Mouse (Mus musculus): ENCODE measurements around the gene Nfkb2. TPM values are rescaled to one million over a fixed set of nuclear protein-coding genes. Genes with fewer than 3 reads are reported as not detected.

Gene Nfkb2
- polyA plus RNA-seq, 1 experiment from 2014 or later, result 6.8 TPM

- H3K4me1 ChIP-seq (ENCODE audit: control insufficient read depth, insufficient read depth, low read length), result peaks cover 9% of the 10 kb centered on the region; the same call in 1 of the 2 replicates
- H3K9me3 ChIP-seq (ENCODE audit: control insufficient read depth, low read length), result no peaks in the 10 kb centered on the region
- DNase-seq (ENCODE audit: low spot score) (peak; percentile 89), ATAC-seq (ENCODE audit: insufficient number of reproducible peaks, low FRiP score, low TSS enrichment, low read depth) (peak; percentile 36; the same call in 1 of the 2 replicates)
- peak overlapping the region; percentile 54 for H3K4me3 ChIP-seq (ENCODE audit: low read depth, low read length)
- H3K27ac ChIP-seq (replicated peaks; ENCODE audit: low read depth, low read length), result no peak overlapping the region
- H3K27me3 ChIP-seq (ENCODE audit: control insufficient read depth, insufficient read depth, low read length), result peaks cover 13% of the 10 kb centered on the region; the same call in 1 of the 2 replicates
- H3K4me2 ChIP-seq (ENCODE audit: low read depth, severe bottlenecking), result peak overlapping the region; percentile 85
- WGBS, result under 1% methylated on average over 43 of the region's 43 CpGs
- H3K9ac ChIP-seq (ENCODE audit: low read length), result peak overlapping the region; percentile 56
- H3K36me3 ChIP-seq (ENCODE audit: control insufficient read depth, insufficient read depth, low read length), result no peaks in the 10 kb centered on the region; the same call in 1 of the 2 replicates
Measured at GRCm38 (mm10) chr19:46305432-46306267, 1.5 kb downstream of the Nfkb2 start.

DNA sequence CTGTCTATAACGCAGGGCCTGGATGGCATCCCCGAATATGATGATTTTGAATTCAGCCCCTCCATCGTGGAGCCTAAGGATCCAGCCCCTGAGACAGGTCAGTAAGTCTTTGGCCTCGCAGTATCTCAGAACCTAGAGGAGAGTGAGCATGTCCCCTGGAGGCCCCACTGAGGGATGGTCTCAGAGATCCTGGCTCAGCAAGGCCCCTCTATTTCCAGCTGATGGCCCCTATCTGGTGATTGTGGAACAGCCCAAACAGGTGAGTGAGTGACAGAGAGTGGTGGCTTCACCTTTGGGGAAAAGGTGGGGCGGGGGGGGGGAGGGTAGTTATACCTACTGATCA, 2.1 kb downstream of the Nfkb2 start:
- ATAC-seq (ENCODE audit: insufficient number of reproducible peaks, low FRiP score, low TSS enrichment, low read depth) (no peak), DNase-seq (ENCODE audit: low spot score) (no peak)
- peak overlapping the region; percentile 54 for H3K4me3 ChIP-seq (ENCODE audit: low read depth, low read length)
- H3K4me1 ChIP-seq (ENCODE audit: control insufficient read depth, insufficient read depth, low read length), result peaks cover 9% of the 10 kb centered on the region; the same call in 1 of the 2 replicates
- peak overlapping the region; percentile 85 for H3K4me2 ChIP-seq (ENCODE audit: low read depth, severe bottlenecking)
- peak overlapping the region; percentile 56; the same call in 1 of the 2 replicates for H3K9ac ChIP-seq (ENCODE audit: low read length)
- peaks cover 13% of the 10 kb centered on the region; the same call in 1 of the 2 replicates for H3K27me3 ChIP-seq (ENCODE audit: control insufficient read depth, insufficient read depth, low read length)
- WGBS, result 53% methylated on average over 5 of the region's 5 CpGs
- H3K27ac ChIP-seq (replicated peaks; ENCODE audit: low read depth, low read length), result no peak overlapping the region
- no peaks in the 10 kb centered on the region; the same call in 1 of the 2 replicates for H3K36me3 ChIP-seq (ENCODE audit: control insufficient read depth, insufficient read depth, low read length)
- H3K9me3 ChIP-seq (ENCODE audit: control insufficient read depth, low read length), result no peaks in the 10 kb centered on the region

DNA sequence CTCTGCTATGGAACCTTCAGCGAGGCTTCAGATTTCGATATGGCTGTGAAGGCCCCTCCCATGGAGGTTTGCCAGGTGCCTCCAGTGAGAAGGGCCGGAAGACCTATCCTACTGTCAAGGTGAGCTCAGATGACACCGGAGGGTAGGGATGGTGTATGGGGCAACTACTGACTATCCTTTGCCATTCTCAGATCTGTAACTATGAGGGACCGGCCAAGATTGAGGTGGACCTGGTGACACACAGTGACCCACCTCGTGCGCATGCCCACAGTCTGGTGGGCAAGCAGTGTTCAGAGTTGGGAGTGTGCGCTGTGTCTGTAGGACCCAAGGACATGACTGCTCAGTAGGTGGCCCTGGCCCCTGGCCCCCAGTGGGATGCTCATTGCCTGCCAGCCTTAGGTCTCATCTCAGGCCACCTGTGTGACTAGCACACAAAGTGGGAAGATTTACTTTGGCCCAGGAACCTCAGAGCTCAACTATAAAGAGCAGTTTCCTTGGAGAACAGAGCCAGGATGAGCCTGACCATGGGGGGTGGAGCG, 2.7 kb downstream of the Nfkb2 start:
- DNase-seq (ENCODE audit: low spot score), result no peak
- WGBS, result 94% methylated on average over 9 of the region's 9 CpGs
- H3K27me3 ChIP-seq (ENCODE audit: control insufficient read depth, insufficient read depth, low read length), result peaks cover 13% of the 10 kb centered on the region; the same call in 1 of the 2 replicates

DNA sequence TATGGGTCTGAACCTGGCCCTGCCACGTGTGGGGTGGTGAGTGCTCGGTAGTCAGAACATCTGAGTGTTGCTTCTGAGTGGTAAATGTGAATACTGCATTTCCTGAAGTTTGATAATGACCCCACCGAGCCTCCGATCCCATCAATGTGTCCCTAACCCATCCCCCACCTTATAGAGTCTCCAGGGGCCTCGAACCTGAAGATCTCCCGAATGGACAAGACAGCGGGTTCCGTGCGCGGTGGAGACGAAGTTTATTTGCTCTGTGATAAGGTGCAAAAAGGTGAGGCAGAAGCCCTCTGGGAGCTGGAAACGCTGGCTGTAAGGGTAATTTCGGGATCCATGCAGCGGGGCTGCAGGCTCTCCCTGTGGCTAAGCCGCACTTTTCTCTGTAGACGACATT, 3.7 kb downstream of the Nfkb2 start:
- 69% methylated on average over 16 of the region's 16 CpGs for WGBS
- Histone ChIP-seq H3K27ac (replicated peaks; ENCODE audit: low read depth, low read length) (no peak overlapping the region), H3K4me1 (ENCODE audit: control insufficient read depth, insufficient read depth, low read length) (peaks cover 9% of the 10 kb centered on the region; the same call in 1 of the 2 replicates), H3K9me3 (ENCODE audit: control insufficient read depth, low read length) (no peaks in the 10 kb centered on the region), H3K4me2 (ENCODE audit: low read depth, severe bottlenecking) (no peak overlapping the region), H3K27me3 (ENCODE audit: control insufficient read depth, insufficient read depth, low read length) (peaks cover 13% of the 10 kb centered on the region; the same call in 1 of the 2 replicates), H3K4me3 (ENCODE audit: low read depth, low read length) (no peak overlapping the region), H3K36me3 (ENCODE audit: control insufficient read depth, insufficient read depth, low read length) (no peaks in the 10 kb centered on the region; the same call in 1 of the 2 replicates), H3K9ac (ENCODE audit: low read length) (no peak overlapping the region)
- ATAC-seq (ENCODE audit: insufficient number of reproducible peaks, low FRiP score, low TSS enrichment, low read depth), result no peak
- DNase-seq (ENCODE audit: low spot score), result no peak

More for the DNA sequence above, 2.7 kb downstream of the Nfkb2 start:
- no peak overlapping the region for H3K9ac ChIP-seq (ENCODE audit: low read length)
- H3K36me3 ChIP-seq (ENCODE audit: control insufficient read depth, insufficient read depth, low read length), result no peaks in the 10 kb centered on the region; the same call in 1 of the 2 replicates
- H3K4me1 ChIP-seq (ENCODE audit: control insufficient read depth, insufficient read depth, low read length), result peaks cover 9% of the 10 kb centered on the region; the same call in 1 of the 2 replicates
- ATAC-seq (ENCODE audit: insufficient number of reproducible peaks, low FRiP score, low TSS enrichment, low read depth), result no peak
- H3K4me3 ChIP-seq (ENCODE audit: low read depth, low read length), result no peak overlapping the region
- H3K4me2 ChIP-seq (ENCODE audit: low read depth, severe bottlenecking), result no peak overlapping the region
- H3K9me3 ChIP-seq (ENCODE audit: control insufficient read depth, low read length), result no peaks in the 10 kb centered on the region
- no peak overlapping the region for H3K27ac ChIP-seq (replicated peaks; ENCODE audit: low read depth, low read length)

DNA sequence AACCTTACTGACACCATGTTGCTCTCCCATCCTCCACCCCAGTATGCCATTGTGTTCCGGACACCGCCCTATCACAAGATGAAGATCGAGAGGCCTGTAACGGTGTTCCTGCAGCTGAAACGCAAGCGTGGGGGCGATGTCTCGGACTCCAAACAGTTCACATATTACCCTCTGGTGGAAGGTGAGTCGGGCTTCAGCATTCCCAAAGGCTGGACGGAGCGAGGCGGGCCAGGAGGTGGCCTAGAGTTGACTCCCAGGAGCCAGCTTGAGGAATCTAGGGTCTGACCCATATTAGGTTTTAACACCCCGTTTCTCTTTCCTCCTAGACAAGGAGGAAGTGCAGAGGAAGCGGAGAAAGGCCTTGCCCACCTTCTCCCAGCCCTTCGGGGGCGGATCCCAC, 4.2 kb downstream of the Nfkb2 start:
- Histone ChIP-seq H3K27me3 (ENCODE audit: control insufficient read depth, insufficient read depth, low read length) (peaks cover 16% of the 10 kb centered on the region; the same call in 1 of the 2 replicates), H3K27ac (replicated peaks; ENCODE audit: low read depth, low read length) (no peak overlapping the region), H3K4me3 (ENCODE audit: low read depth, low read length) (no peak overlapping the region), H3K9me3 (ENCODE audit: control insufficient read depth, low read length) (no peaks in the 10 kb centered on the region), H3K4me2 (ENCODE audit: low read depth, severe bottlenecking) (peak overlapping the region; percentile 74; the same call in 1 of the 2 replicates), H3K4me1 (ENCODE audit: control insufficient read depth, insufficient read depth, low read length) (peaks cover 9% of the 10 kb centered on the region; the same call in 1 of the 2 replicates), H3K36me3 (ENCODE audit: control insufficient read depth, insufficient read depth, low read length) (no peaks in the 10 kb centered on the region; the same call in 1 of the 2 replicates), H3K9ac (ENCODE audit: low read length) (no peak overlapping the region)
- WGBS, result 57% methylated on average over 16 of the region's 16 CpGs
- ATAC-seq (ENCODE audit: insufficient number of reproducible peaks, low FRiP score, low TSS enrichment, low read depth) (no peak), DNase-seq (ENCODE audit: low spot score) (no peak)

DNA sequence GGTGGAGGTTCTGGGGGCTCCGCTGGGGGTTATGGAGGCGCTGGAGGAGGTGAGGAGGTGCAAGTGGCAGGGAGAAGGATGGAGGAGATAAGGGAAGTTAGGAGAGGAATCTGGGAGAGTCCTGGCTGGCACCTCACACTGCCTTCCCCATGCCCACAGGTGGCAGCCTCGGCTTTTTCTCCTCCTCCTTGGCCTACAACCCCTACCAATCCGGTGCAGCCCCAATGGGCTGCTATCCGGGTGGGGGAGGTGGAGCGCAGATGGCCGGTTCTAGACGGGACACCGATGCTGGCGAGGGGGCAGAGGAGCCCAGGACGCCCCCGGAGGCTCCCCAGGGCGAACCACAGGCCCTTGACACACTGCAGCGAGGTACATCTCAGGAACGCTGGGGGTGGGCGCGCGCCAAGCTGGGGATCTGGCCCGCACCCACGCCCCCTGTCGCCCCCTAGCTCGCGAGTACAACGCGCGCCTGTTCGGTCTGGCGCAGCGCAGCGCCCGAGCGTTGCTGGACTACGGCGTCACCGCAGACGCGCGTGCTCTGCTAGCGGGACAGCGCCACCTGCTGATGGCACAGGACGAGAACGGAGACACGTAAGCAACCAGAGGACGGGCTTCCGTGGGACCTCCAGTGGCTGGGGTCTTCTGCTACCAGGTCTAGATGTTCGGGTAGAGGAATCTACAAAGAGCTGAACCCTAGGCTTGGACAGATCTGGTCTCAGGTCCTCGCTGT, 4.8 kb downstream of the Nfkb2 start:
- Histone ChIP-seq H3K9ac (ENCODE audit: low read length) (0 out of 2 replicates have a peak overlapping the region, but pooled peaks have one; percentile 28), H3K27ac (replicated peaks; ENCODE audit: low read depth, low read length) (no peak overlapping the region), H3K9me3 (ENCODE audit: control insufficient read depth, low read length) (no peaks in the 10 kb centered on the region), H3K4me1 (ENCODE audit: control insufficient read depth, insufficient read depth, low read length) (peaks cover 9% of the 10 kb centered on the region; the same call in 1 of the 2 replicates), H3K27me3 (ENCODE audit: control insufficient read depth, insufficient read depth, low read length) (peaks cover 22% of the 10 kb centered on the region), H3K36me3 (ENCODE audit: control insufficient read depth, insufficient read depth, low read length) (no peaks in the 10 kb centered on the region; the same call in 1 of the 2 replicates), H3K4me2 (ENCODE audit: low read depth, severe bottlenecking) (peak overlapping the region; percentile 74), H3K4me3 (ENCODE audit: low read depth, low read length) (peak overlapping the region; percentile 32)
- DNase-seq (ENCODE audit: low spot score), result peak; percentile 95
- no peak for ATAC-seq (ENCODE audit: insufficient number of reproducible peaks, low FRiP score, low TSS enrichment, low read depth)
- 1% methylated on average over 47 of the region's 47 CpGs for WGBS

DNA sequence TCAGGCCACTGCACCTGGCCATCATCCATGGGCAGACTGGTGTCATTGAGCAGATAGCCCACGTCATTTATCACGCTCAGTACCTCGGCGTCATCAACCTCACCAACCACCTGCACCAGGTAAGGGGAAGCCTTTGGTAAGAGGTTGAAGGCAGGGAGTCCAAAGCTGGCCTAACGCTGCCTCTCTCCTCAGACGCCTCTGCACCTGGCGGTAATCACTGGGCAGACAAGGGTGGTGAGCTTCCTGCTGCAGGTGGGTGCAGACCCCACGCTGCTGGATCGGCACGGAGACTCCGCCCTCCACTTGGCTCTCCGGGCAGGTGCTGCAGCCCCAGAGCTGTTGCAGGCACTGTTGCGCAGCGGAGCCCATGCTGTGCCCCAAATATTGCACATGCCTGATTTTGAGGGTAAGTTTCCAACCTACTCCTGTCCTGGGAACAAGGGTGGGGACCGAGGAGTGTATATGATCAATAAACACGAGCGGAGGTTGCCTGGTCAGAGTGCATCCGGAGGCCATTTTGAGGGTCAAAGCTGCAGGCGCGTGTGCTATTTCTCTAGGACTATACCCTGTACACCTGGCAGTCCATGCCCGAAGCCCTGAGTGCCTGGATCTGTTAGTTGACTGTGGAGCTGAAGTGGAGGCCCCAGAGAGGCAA, 5.7 kb downstream of the Nfkb2 start:
- Histone ChIP-seq H3K36me3 (ENCODE audit: control insufficient read depth, insufficient read depth, low read length) (no peaks in the 10 kb centered on the region; the same call in 1 of the 2 replicates), H3K9me3 (ENCODE audit: control insufficient read depth, low read length) (no peaks in the 10 kb centered on the region), H3K27ac (replicated peaks; ENCODE audit: low read depth, low read length) (no peak overlapping the region), H3K27me3 (ENCODE audit: control insufficient read depth, insufficient read depth, low read length) (peaks cover 31% of the 10 kb centered on the region), H3K4me1 (ENCODE audit: control insufficient read depth, insufficient read depth, low read length) (peaks cover 8% of the 10 kb centered on the region; the same call in 1 of the 2 replicates), H3K4me3 (ENCODE audit: low read depth, low read length) (no peak overlapping the region), H3K4me2 (ENCODE audit: low read depth, severe bottlenecking) (no peak overlapping the region), H3K9ac (ENCODE audit: low read length) (no peak overlapping the region)
- DNase-seq (ENCODE audit: low spot score) (no peak), ATAC-seq (ENCODE audit: insufficient number of reproducible peaks, low FRiP score, low TSS enrichment, low read depth) (no peak)
- WGBS, result 76% methylated on average over 21 of the region's 21 CpGs
